Mouse (Mus musculus) embryo, embryonic 11.5 days (tissue): ENCODE results near the gene Nebl.

ENCODE experiments used
- DNase-seq: peaks from one replicate; pipeline ENCODE4 v3.0.0-alpha.2; 2012; ENCODE audit warnings: low read depth, low spot score

Gene Nebl

GRCm38 (mm10) chr2:17710083-17710482, 21.2 kb downstream of the Nebl start:
- no peak for DNase-seq

GRCm38 (mm10) chr2:17705964-17706363, 25.3 kb downstream of the Nebl start:
- no peak for DNase-seq

- DNase-seq, result no peak
Measured at GRCm38 (mm10) chr2:17705426-17705825, 25.8 kb downstream of the Nebl start.

GRCm38 (mm10) chr2:17703170-17703512, 28.1 kb downstream of the Nebl start:
- no peak for DNase-seq

- DNase-seq, result no peak
Measured at GRCm38 (mm10) chr2:17702481-17703169, 28.6 kb downstream of the Nebl start.

- DNase-seq, result no peak
Measured at GRCm38 (mm10) chr2:17698161-17699087, 32.8 kb downstream of the Nebl start.

- DNase-seq, result no peak
Measured at GRCm38 (mm10) chr2:17692926-17693325, 38.3 kb downstream of the Nebl start.

GRCm38 (mm10) chr2:17690264-17690663, 41.0 kb downstream of the Nebl start:
- DNase-seq, result no peak

- DNase-seq, result no peak
Measured at GRCm38 (mm10) chr2:17687141-17687540, 44.1 kb downstream of the Nebl start.

- no peak for DNase-seq
Measured at GRCm38 (mm10) chr2:17683326-17684040, 47.8 kb downstream of the Nebl start.

GRCm38 (mm10) chr2:17672156-17672555, 59.1 kb downstream of the Nebl start:
- DNase-seq, result no peak

- no peak for DNase-seq
Measured at GRCm38 (mm10) chr2:17671566-17671965, 59.7 kb downstream of the Nebl start.

GRCm38 (mm10) chr2:17669953-17670352, 61.3 kb downstream of the Nebl start:
- peak; percentile 22 for DNase-seq

GRCm38 (mm10) chr2:17669000-17669399, 62.3 kb downstream of the Nebl start:
- no peak for DNase-seq

GRCm38 (mm10) chr2:17658176-17658575, 73.1 kb downstream of the Nebl start:
- no peak for DNase-seq

GRCm38 (mm10) chr2:17650147-17650834, 81.0 kb downstream of the Nebl start:
- no peak for DNase-seq

GRCm38 (mm10) chr2:17649728-17650127, 81.5 kb downstream of the Nebl start:
- no peak for DNase-seq

- DNase-seq, result peak; percentile 24
Measured at GRCm38 (mm10) chr2:17644282-17645262, 86.7 kb downstream of the Nebl start.

GRCm38 (mm10) chr2:17643869-17644268, 87.4 kb downstream of the Nebl start:
- no peak for DNase-seq

- DNase-seq, result no peak
Measured at GRCm38 (mm10) chr2:17642770-17643169, 88.5 kb downstream of the Nebl start.
